Mouse (Mus musculus) heart, postnatal 0 days (tissue): ENCODE results near the gene Wfikkn2.

Experiments
- CTCF ChIP-seq: IDR thresholded peaks from 2 replicates; pipeline ENCODE4 v1.5.1; 2016; ENCODE audit warnings: antibody characterized with exemption, control low read depth, low read depth
- EP300 ChIP-seq: IDR thresholded peaks from 2 replicates; pipeline ENCODE4 v1.6.1; 2016; ENCODE audit warnings: antibody characterized with exemption, low read depth

DNA sequence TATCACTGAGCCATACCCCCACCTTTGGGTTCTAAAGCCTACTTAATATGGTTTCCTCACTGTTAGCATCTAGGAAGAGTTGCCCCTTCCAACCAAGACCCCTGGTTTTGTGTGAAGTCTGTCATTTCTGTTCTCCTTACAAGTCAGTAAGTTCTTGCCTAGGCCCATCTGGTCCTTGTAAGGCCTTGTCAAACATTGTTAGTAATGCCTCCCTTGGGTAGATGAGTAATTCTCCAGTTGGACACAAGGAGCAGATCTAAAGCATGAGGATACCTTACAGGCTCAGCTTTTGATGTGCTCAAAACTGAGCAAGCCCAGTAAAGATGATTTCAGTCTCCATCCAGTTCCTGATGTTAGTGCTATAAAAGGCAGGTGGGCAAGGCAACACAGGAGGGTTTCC, 23.0 kb upstream of the Wfikkn2 start:
- TF ChIP-seq CTCF = no peak
- no peak for TF ChIP-seq EP300
